ENCODE assay signal across 8 mouse cellular contexts in genomic region chr7:44892276-44892921, GRCm38 (mm10). TPM values are rescaled to one million over a fixed set of nuclear protein-coding genes. Genes with fewer than 3 reads are reported as not detected.
DNase-seq lines count a peak whose midpoint lies in the region; ATAC-seq lines count a peak whose summit lies in the region.

Gene Med25, minus strand, starts transcription at chr7:44892712.

- H3K4me2 ChIP-seq in heart, embryonic 13.5 days: peak within 1 kb of the TSS; percentile 94
- peak within 1 kb of the TSS; percentile 82 for H3K4me2 ChIP-seq in liver, embryonic 12.5 days
- peak within 1 kb of the TSS; percentile 72 for H3K4me2 ChIP-seq in stomach, embryonic 15.5 days

- peak within 1 kb of the TSS; percentile 96 for H3K27ac ChIP-seq in brown adipose tissue, adult 24 weeks (replicated peaks; ENCODE audit: low read depth, low read length)
- H3K27ac ChIP-seq in heart, embryonic 13.5 days (replicated peaks): peak within 1 kb of the TSS; percentile 90
- H3K27ac ChIP-seq in liver, embryonic 12.5 days: peak within 1 kb of the TSS; percentile 92
- peak within 1 kb of the TSS; percentile 99 for H3K27ac ChIP-seq in stomach, embryonic 15.5 days

- DNase-seq in CD4-positive, CD25-positive, alpha-beta regulatory T cell, adult 2 months (ENCODE audit: low read depth, low spot score): peak; percentile 94
- DNase-seq in fat pad, adult 2 months (ENCODE audit: extremely low read depth, low read depth, low spot score): peak; percentile 34
- DNase-seq in kidney, postnatal 10 days: peak; percentile 95
- peak; percentile 85 to 87 for DNase-seq in natural killer cell, adult 2 months (ENCODE audit: low spot score in 2 of 2)

- H3K27me3 ChIP-seq in heart, embryonic 13.5 days (replicated peaks): no peaks in the 10 kb centered on the region
- H3K27me3 ChIP-seq in liver, embryonic 12.5 days (replicated peaks): no peaks in the 10 kb centered on the region
- H3K27me3 ChIP-seq in stomach, embryonic 15.5 days (replicated peaks): no peaks in the 10 kb centered on the region

- H3K4me3 ChIP-seq in brown adipose tissue, adult 24 weeks (ENCODE audit: insufficient read depth, low read depth, low read length): peak within 1 kb of the TSS; percentile 67
- H3K4me3 ChIP-seq in heart, embryonic 13.5 days: peak within 1 kb of the TSS; percentile 94
- peak within 1 kb of the TSS; percentile 79 for H3K4me3 ChIP-seq in liver, embryonic 12.5 days
- H3K4me3 ChIP-seq in stomach, embryonic 15.5 days (replicated peaks): peak within 1 kb of the TSS; percentile 75

- ATAC-seq in heart, embryonic 13.5 days (ENCODE audit: extremely low read depth, insufficient number of reproducible peaks, low FRiP score, low TSS enrichment): peak; percentile 45; the same call in 1 of the 2 replicates
- peak; percentile 77 for ATAC-seq in liver, embryonic 12.5 days
- ATAC-seq in stomach, embryonic 15.5 days (ENCODE audit: insufficient read depth, low FRiP score, low read depth): peak; percentile 74

- H3K4me1 ChIP-seq in brown adipose tissue, adult 24 weeks (ENCODE audit: control insufficient read depth, insufficient read depth, insufficient read length, low read length): peaks cover 11% of the 10 kb centered on the region
- H3K4me1 ChIP-seq in heart, embryonic 13.5 days: peaks cover 67% of the 10 kb centered on the region
- H3K4me1 ChIP-seq in liver, embryonic 12.5 days: peaks cover 71% of the 10 kb centered on the region
- peaks cover 33% of the 10 kb centered on the region for H3K4me1 ChIP-seq in stomach, embryonic 15.5 days

- H3K36me3 ChIP-seq in heart, embryonic 13.5 days: peaks cover 27% of the 10 kb centered on the region
- peaks cover 29% of the 10 kb centered on the region for H3K36me3 ChIP-seq in liver, embryonic 12.5 days
- peaks cover 9% of the 10 kb centered on the region; the same call in 1 of the 2 replicates for H3K36me3 ChIP-seq in stomach, embryonic 15.5 days

- peak within 1 kb of the TSS; percentile 98 for H3K9ac ChIP-seq in heart, embryonic 13.5 days
- peak within 1 kb of the TSS; percentile 88 for H3K9ac ChIP-seq in liver, embryonic 12.5 days
- peak within 1 kb of the TSS; percentile 83 for H3K9ac ChIP-seq in stomach, embryonic 15.5 days

- H3K9me3 ChIP-seq in heart, embryonic 13.5 days: no peaks in the 10 kb centered on the region
- no peaks in the 10 kb centered on the region for H3K9me3 ChIP-seq in liver, embryonic 12.5 days (replicated peaks)
- no peaks in the 10 kb centered on the region for H3K9me3 ChIP-seq in stomach, embryonic 15.5 days

- WGBS in heart, embryonic 13.5 days: under 1% methylated on average over 56 of the region's 56 CpGs
- WGBS in liver, embryonic 12.5 days (ENCODE audit: insufficient replicate concordance): under 1% methylated on average over 56 of the region's 56 CpGs
- WGBS in stomach, embryonic 15.5 days: under 1% methylated on average over 56 of the region's 56 CpGs

RNA-seq across cellular contexts. Expression of gene Med25, which starts in this region (rescaled TPM):
- polyA plus RNA-seq in brown adipose tissue, adult 24 weeks (2012; ENCODE audit: insufficient read depth, insufficient read length, missing spikeins): 21.6 and 21.8 TPM in 2 replicates
- polyA plus RNA-seq in heart, embryonic 13.5 days (2015; fragmentation: Nextera tagmentation; extraction: Ambion mirVana): 72.6 and 73.1 TPM in 2 replicates
- polyA plus RNA-seq in liver, embryonic 12.5 days (2016; fragmentation: Nextera tagmentation; extraction: Ambion mirVana): 60.4 and 61.0 TPM in 2 replicates
- polyA plus RNA-seq in stomach, embryonic 15.5 days (2015; fragmentation: Nextera tagmentation; extraction: Ambion mirVana): 88.7 and 91.0 TPM in 2 replicates

Comparison
In these comparisons a context has a peak if more than half of its experiments do, and no peak if none do; other contexts are left out.
1. Peak in every context shown above with its lines: DNase-seq, ATAC-seq, H3K4me3 ChIP-seq and H3K27ac ChIP-seq.
2. DNase-seq: peak in every context shown above with its lines; median percentile 95 in kidney, postnatal 10 days; 94 in CD4-positive, CD25-positive, alpha-beta regulatory T cell, adult 2 months; 86 in natural killer cell, adult 2 months; 34 in fat pad, adult 2 months.